Mouse (Mus musculus) myocyte (in vitro differentiated cells): ENCODE measurements around the gene Zfp513. TPM values are rescaled to one million over a fixed set of nuclear protein-coding genes. Genes with fewer than 3 reads are reported as not detected.

Experiments used
- H3K27me3 ChIP-seq: one replicate; pipeline ENCODE4 v1.6.1; 2011; ENCODE audit not compliant: control insufficient read depth, insufficient read depth, insufficient read length
- H3K36me3 ChIP-seq: one replicate; pipeline ENCODE4 v1.6.1; 2011; ENCODE audit not compliant: control insufficient read depth, insufficient read depth
- H3K4me2 ChIP-seq: one replicate; pipeline ENCODE4 v1.6.1; 2011; ENCODE audit warnings: low read depth, control low read depth
- H3K4me3 ChIP-seq: one replicate; pipeline ENCODE4 v1.5.1; 2011; ENCODE audit warnings: mild to moderate bottlenecking, control low read depth, moderate library complexity
- H3K79me2 ChIP-seq: one replicate; pipeline ENCODE4 v1.6.1; 2011; ENCODE audit not compliant: control insufficient read depth, insufficient read depth
- H3ac ChIP-seq: one replicate; pipeline ENCODE4 v1.6.1; 2011; ENCODE audit not compliant: control insufficient read depth, insufficient read length
- CEBPB ChIP-seq: IDR thresholded peaks from 2 replicates; pipeline ENCODE4 v1.6.1; 2011; ENCODE audit warnings: mild to moderate bottlenecking, moderate library complexity; ENCODE audit not compliant: poor library complexity, insufficient read depth, severe bottlenecking
- E2F4 ChIP-seq: IDR thresholded peaks from one replicate; pipeline ENCODE4 v1.6.1; 2011; ENCODE audit warnings: mild to moderate bottlenecking, control low read depth, moderate library complexity; ENCODE audit not compliant: insufficient read depth
- MAX ChIP-seq: IDR thresholded peaks from one replicate; pipeline ENCODE4 v1.6.1; 2011; ENCODE audit warnings: low read depth, mild to moderate bottlenecking, control low read depth
- MYOD1 ChIP-seq, 3 experiments: IDR thresholded peaks; one replicate each; pipeline ENCODE4 v1.6.1; 2011; ENCODE audit warnings: control low read depth in 2 of 3, low read depth in 2 of 3, mild to moderate bottlenecking in 2 of 3, moderate library complexity in 1 of 3; ENCODE audit not compliant: insufficient read length in 2 of 3, control insufficient read depth in 1 of 3
- MYOG ChIP-seq, 3 experiments: IDR thresholded peaks; one replicate each; pipeline ENCODE4 v1.6.1; 2011; ENCODE audit warnings: control low read depth in 2 of 3, low read depth in 2 of 3, mild to moderate bottlenecking in 2 of 3; ENCODE audit not compliant: insufficient read length in 2 of 3, control insufficient read depth in 1 of 3, insufficient read depth in 1 of 3
- POLR2A ChIP-seq: IDR thresholded peaks from one replicate; pipeline ENCODE4 v1.6.1; 2011; ENCODE audit warnings: low read depth, mild to moderate bottlenecking, control low read depth, moderate library complexity; ENCODE audit not compliant: insufficient read length
- POLR2AphosphoS2 ChIP-seq: IDR thresholded peaks from one replicate; pipeline ENCODE4 v1.6.1; 2011; ENCODE audit warnings: low read depth, control low read depth; ENCODE audit not compliant: insufficient read length
- REST ChIP-seq: IDR thresholded peaks from one replicate; pipeline ENCODE4 v1.6.1; 2011; ENCODE audit warnings: mild to moderate bottlenecking, control low read depth, moderate library complexity; ENCODE audit not compliant: insufficient read depth, insufficient read length
- SRF ChIP-seq: IDR thresholded peaks from one replicate; pipeline ENCODE4 v1.6.1; 2011; ENCODE audit warnings: low read depth; ENCODE audit not compliant: control insufficient read depth, insufficient read length
- TCF12 ChIP-seq: IDR thresholded peaks from one replicate; pipeline ENCODE4 v1.6.1; 2011; ENCODE audit warnings: mild to moderate bottlenecking, control low read depth; ENCODE audit not compliant: poor library complexity, insufficient read depth, severe bottlenecking
- TCF3 ChIP-seq: IDR thresholded peaks from one replicate; pipeline ENCODE4 v1.6.1; 2011; ENCODE audit warnings: low read depth, control low read depth; ENCODE audit not compliant: insufficient read length
- USF1 ChIP-seq: IDR thresholded peaks from one replicate; pipeline ENCODE4 v1.6.1; 2011; ENCODE audit warnings: low read depth, mild to moderate bottlenecking, control low read depth, moderate library complexity
- polyA plus RNA-seq: library from polyadenylated mRNA; unstranded; fragments of >200 nt; fragmentation: generic; extraction: Trizol; gene quantifications from one replicate; pipeline ENCODE4 v1.2.1, GENCODE M21; 2012; ENCODE audit warnings: missing spikeins

The Zfp513 gene
- polyA plus RNA-seq, 1 experiment = 25.6 TPM

DNA sequence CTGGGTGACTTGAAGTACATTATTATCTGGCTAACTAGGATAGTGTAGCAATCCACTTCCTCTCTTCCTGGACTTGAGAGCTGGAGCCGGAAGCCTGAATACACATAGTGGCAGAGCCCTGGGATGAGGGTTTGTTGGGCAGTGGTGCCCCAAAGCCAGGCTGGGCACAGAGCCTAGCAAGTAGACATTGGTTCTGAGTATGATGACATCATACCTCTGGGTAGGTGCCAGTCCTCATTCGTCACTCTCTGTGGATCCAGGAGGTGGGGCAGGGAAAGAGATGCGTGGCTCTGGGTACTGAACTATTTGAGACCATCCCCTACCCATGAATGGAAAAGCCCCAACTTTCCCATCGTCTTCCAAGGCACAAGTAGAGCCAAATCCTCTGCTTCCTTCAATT lies 52.3 kb downstream of the Zfp513 start:
- TF ChIP-seq TCF12 (no peak), MAX (no peak), E2F4 (no peak), TCF3 (no peak), POLR2AphosphoS2 (no peak), MYOD1 (IDR thresholded peaks at IDR 0.05; ENCODE audit: control insufficient read depth in 1 of 3, insufficient read length in 2 of 3, low read depth in 2 of 3) (no peak), MYOG (IDR thresholded peaks at IDR 0.05; ENCODE audit: control insufficient read depth in 1 of 3, insufficient read depth in 1 of 3, insufficient read length in 2 of 3, low read depth in 2 of 3) (no peak), CEBPB (no peak), USF1 (no peak), REST (no peak), POLR2A (no peak), SRF (no peak)
- no peak overlapping the region for H3ac ChIP-seq
- no peaks in the 10 kb centered on the region for H3K27me3 ChIP-seq
- H3K36me3 ChIP-seq = no peaks in the 10 kb centered on the region
- no peaks in the 10 kb centered on the region for H3K79me2 ChIP-seq
- no peak overlapping the region for H3K4me2 ChIP-seq
- H3K4me3 ChIP-seq = no peak overlapping the region

Other genes starting within 250 kb of the Zfp513 start
- 158 TPM for gene Preb, start 241.9 kb downstream of the Zfp513 start, polyA plus RNA-seq
- gene Tcf23, start 233.6 kb downstream of the Zfp513 start, polyA plus RNA-seq = 0.62 TPM
- gene Atraid, start 154.0 kb downstream of the Zfp513 start, polyA plus RNA-seq = 143 TPM
- gene Slc5a6, start 153.4 kb downstream of the Zfp513 start, polyA plus RNA-seq = 11.1 TPM
- 31.5 TPM for gene Cad, start 147.5 kb downstream of the Zfp513 start, polyA plus RNA-seq
- gene Dnajc5g, start 96.0 kb downstream of the Zfp513 start, polyA plus RNA-seq = not detected
- gene Slc30a3, start 94.1 kb downstream of the Zfp513 start, polyA plus RNA-seq = 0.19 TPM
- 110 TPM for gene Trim54, start 85.6 kb downstream of the Zfp513 start, polyA plus RNA-seq
- gene Ucn, start 63.5 kb downstream of the Zfp513 start, polyA plus RNA-seq = 0.78 TPM
- 35.8 TPM for gene Mpv17, start 48.1 kb downstream of the Zfp513 start, polyA plus RNA-seq
- 2.6 TPM for gene Gm29609, start 22.4 kb downstream of the Zfp513 start, polyA plus RNA-seq
- 24.9 TPM for gene Gtf3c2, start 22.2 kb downstream of the Zfp513 start, polyA plus RNA-seq
- gene Snx17, start 9.1 kb downstream of the Zfp513 start, polyA plus RNA-seq = 138 TPM
- 60.2 TPM for gene Eif2b4, start 8.9 kb downstream of the Zfp513 start, polyA plus RNA-seq
- 89.3 TPM for gene Ppm1g, start 18.4 kb upstream of the Zfp513 start, polyA plus RNA-seq
- 87.9 TPM for gene Nrbp1, start 38.6 kb upstream of the Zfp513 start, polyA plus RNA-seq
- gene Gm9970, start 38.9 kb upstream of the Zfp513 start, polyA plus RNA-seq = not detected
- gene Krtcap3, start 49.4 kb upstream of the Zfp513 start, polyA plus RNA-seq = 2.1 TPM
- 22.5 TPM for gene Ift172, start 88.8 kb upstream of the Zfp513 start, polyA plus RNA-seq
- gene Fndc4, start 93.8 kb upstream of the Zfp513 start, polyA plus RNA-seq = 4.9 TPM
- gene Gckr, start 95.1 kb upstream of the Zfp513 start, polyA plus RNA-seq = 0.16 TPM